Mouse (Mus musculus): ENCODE data around the gene Psma6. TPM values are rescaled to one million over a fixed set of nuclear protein-coding genes. Genes with fewer than 3 reads are reported as not detected.

Psma6 gene
- polyA plus RNA-seq, 1 experiment: 140 TPM

DNA sequence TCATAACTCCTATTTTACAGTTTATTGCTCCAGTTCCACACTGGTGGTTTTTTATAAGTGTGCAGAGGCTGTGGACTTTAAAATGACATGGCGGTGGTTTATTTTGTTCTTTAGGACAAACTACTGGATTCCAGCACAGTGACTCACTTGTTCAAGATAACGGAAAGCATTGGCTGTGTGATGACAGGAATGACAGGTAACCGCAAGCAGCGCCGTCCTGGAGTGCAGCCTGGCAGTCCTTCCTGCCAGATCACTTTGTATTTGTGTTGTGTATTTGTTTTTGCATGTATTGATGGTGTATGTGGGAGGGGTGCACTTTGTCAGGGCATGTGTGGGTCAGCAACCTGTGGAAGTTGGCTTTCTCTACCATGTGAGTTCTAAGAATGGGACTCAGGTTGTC lies 23.9 kb downstream of the Psma6 start:
- H3K4me1 ChIP-seq (ENCODE audit: control insufficient read depth, insufficient read depth, low read length): no peaks in the 10 kb centered on the region
- no peak for TF ChIP-seq POLR2A (IDR thresholded peaks at IDR 0.05; ENCODE audit: borderline replicate concordance, low read depth, low read length)
- no peak for TF ChIP-seq CTCF (IDR thresholded peaks at IDR 0.05; ENCODE audit: low read depth, low read length)
- H3K4me3 ChIP-seq (ENCODE audit: insufficient read depth, low read length): no peak overlapping the region
- no peak overlapping the region for H3K27ac ChIP-seq (ENCODE audit: insufficient read depth, low read depth, low read length)

DNA sequence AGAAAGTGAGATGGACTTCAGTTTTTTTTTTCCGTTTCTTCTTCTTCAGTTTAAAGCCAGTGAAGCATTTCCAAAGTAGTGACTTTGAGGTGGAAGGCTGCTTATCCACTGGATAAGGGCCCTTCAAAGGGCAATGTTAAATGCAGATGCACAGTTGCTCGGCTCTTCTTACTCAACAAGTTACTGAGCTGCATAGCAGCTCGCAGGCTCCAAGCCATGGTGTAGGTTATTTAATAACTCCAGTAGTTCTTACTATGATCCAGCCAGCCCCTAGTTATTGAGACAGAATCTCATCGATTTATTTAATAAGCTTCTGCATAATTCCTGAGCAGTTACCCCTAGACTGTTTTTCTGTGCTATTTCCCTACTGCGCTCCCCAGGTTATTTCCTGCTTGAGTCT lies 31.2 kb downstream of the Psma6 start:
- H3K4me3 ChIP-seq (ENCODE audit: insufficient read depth, low read length): no peak overlapping the region
- TF ChIP-seq CTCF (IDR thresholded peaks at IDR 0.05; ENCODE audit: low read depth, low read length): no peak
- no peak for TF ChIP-seq POLR2A (IDR thresholded peaks at IDR 0.05; ENCODE audit: borderline replicate concordance, low read depth, low read length)
- H3K27ac ChIP-seq (ENCODE audit: insufficient read depth, low read depth, low read length): 0 out of 2 replicates have a peak overlapping the region, but pooled peaks have one; percentile 4
- H3K4me1 ChIP-seq (ENCODE audit: control insufficient read depth, insufficient read depth, low read length): peaks cover 18% of the 10 kb centered on the region

DNA sequence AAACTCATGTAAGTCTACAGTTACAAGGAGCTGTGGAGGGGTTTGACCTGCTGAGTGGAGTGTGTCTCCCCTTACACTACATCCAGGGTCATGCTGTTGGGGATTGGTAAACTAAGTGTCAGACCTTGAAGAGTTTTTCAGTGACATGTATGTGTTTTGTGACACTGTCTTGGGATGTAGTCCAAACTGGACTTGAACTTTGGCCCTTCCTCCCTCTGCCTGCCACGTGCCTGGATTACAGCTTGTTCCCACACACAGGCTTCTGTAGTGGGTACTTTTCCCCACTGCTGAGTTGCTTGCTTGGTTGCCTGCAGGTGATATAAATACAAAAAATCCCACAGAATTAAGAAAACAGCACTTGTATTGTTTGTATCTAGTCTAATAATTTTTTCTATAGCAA lies 31.7 kb downstream of the Psma6 start:
- H3K4me1 ChIP-seq (ENCODE audit: control insufficient read depth, insufficient read depth, low read length): peaks cover 18% of the 10 kb centered on the region
- peak overlapping the region; percentile 4 for H3K27ac ChIP-seq (ENCODE audit: insufficient read depth, low read depth, low read length)
- TF ChIP-seq POLR2A (IDR thresholded peaks at IDR 0.05; ENCODE audit: borderline replicate concordance, low read depth, low read length): no peak
- no peak overlapping the region for H3K4me3 ChIP-seq (ENCODE audit: insufficient read depth, low read length)

DNA sequence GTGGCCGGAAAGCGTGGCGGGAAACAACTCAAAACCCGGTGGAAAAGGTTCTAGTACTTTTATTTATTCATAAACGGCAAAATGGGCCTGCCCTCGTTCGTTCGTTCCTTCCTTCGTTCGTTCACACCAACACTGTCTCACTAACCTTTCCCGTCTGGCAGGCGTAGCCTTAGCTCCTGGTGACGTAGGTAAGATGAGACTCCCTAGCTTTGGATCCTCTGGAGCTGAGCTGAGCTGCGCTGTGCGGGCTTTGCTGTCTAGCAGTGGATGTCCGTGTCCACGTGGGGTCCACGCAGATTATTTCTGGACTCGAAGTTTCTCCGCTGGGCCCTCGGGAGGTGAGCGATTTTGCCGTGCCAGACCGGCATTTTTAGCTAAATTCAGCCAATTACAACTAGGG lies 36.2 kb downstream of the Psma6 start:
- Histone ChIP-seq H3K4me3 (ENCODE audit: insufficient read depth, low read length) (no peak overlapping the region), H3K27ac (ENCODE audit: insufficient read depth, low read depth, low read length) (no peak overlapping the region), H3K4me1 (ENCODE audit: control insufficient read depth, insufficient read depth, low read length) (peaks cover 22% of the 10 kb centered on the region)
- TF ChIP-seq CTCF (IDR thresholded peaks at IDR 0.05; ENCODE audit: low read depth, low read length) (no peak), POLR2A (IDR thresholded peaks at IDR 0.05; ENCODE audit: borderline replicate concordance, low read depth, low read length) (no peak)

DNA sequence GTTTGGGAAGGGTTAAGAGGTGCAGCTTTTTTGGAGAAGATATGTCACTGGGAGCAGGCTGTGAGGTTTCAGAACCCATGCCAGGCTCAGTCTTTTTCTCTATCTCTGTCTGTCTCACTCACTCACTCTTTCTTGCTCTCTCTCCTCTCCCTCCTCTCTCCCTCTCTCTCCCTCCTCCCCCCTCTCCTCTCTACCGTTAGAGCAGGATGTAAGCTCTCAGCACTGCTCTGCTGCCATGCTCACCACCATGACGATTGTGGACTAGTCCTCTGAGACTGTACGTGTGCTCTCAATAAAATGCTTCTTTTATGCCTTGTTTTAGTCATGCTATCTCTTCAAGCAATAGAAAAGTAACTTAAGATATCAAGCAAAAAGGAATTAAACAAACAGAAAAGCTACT lies 38.0 kb downstream of the Psma6 start:
- no peak overlapping the region for H3K4me3 ChIP-seq (ENCODE audit: insufficient read depth, low read length)
- no peak overlapping the region for H3K27ac ChIP-seq (ENCODE audit: insufficient read depth, low read depth, low read length)
- TF ChIP-seq POLR2A (IDR thresholded peaks at IDR 0.05; ENCODE audit: borderline replicate concordance, low read depth, low read length) (no peak), CTCF (IDR thresholded peaks at IDR 0.05; ENCODE audit: low read depth, low read length) (no peak)
- peaks cover 9% of the 10 kb centered on the region for H3K4me1 ChIP-seq (ENCODE audit: control insufficient read depth, insufficient read depth, low read length)

DNA sequence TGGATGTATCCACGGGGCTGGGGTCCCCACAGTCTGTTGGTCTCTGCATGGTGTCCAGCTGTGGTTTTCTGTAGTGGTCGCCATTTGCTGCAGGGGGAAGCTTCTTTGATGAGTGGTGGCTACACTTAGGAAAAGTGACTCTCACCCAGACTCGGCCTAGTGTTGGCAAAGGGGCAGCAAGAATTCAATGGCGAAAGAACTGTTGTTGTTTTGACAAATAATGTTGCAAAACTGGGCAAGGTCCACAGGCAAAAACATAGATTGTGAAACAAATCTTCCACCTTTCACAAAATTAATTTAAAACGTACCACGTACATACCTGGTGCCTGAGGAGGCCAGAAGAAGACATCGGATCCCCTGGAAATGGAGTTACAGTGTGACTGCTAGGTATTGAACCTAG lies 42.3 kb downstream of the Psma6 start:
- Histone ChIP-seq H3K4me3 (ENCODE audit: insufficient read depth, low read length) (no peak overlapping the region), H3K4me1 (ENCODE audit: control insufficient read depth, insufficient read depth, low read length) (peaks cover 21% of the 10 kb centered on the region), H3K27ac (ENCODE audit: insufficient read depth, low read depth, low read length) (no peak overlapping the region)
- TF ChIP-seq CTCF (IDR thresholded peaks at IDR 0.05; ENCODE audit: low read depth, low read length) (no peak), POLR2A (IDR thresholded peaks at IDR 0.05; ENCODE audit: borderline replicate concordance, low read depth, low read length) (no peak)

DNA sequence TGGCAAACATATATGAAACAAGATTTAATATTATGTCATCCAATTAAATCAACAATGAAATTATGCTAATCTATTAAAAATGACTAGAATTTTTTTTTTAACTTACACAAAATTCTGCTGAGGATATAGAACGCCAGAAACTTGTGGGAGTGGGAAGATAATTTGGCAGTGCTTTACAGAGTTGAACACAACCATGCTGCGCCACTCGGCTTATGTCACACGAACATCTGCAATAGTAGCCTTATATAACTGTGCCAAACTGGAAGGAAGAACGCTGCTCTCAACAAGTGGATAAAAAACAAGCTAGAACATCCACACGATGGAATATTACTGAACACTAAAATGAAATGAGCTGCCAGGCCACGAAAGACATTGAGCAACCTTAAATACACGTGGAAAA lies 45.2 kb downstream of the Psma6 start:
- no peak overlapping the region for H3K4me3 ChIP-seq (ENCODE audit: insufficient read depth, low read length)
- TF ChIP-seq CTCF (IDR thresholded peaks at IDR 0.05; ENCODE audit: low read depth, low read length) (no peak), POLR2A (IDR thresholded peaks at IDR 0.05; ENCODE audit: borderline replicate concordance, low read depth, low read length) (no peak)
- peaks cover 24% of the 10 kb centered on the region for H3K4me1 ChIP-seq (ENCODE audit: control insufficient read depth, insufficient read depth, low read length)
- no peak overlapping the region for H3K27ac ChIP-seq (ENCODE audit: insufficient read depth, low read depth, low read length)

DNA sequence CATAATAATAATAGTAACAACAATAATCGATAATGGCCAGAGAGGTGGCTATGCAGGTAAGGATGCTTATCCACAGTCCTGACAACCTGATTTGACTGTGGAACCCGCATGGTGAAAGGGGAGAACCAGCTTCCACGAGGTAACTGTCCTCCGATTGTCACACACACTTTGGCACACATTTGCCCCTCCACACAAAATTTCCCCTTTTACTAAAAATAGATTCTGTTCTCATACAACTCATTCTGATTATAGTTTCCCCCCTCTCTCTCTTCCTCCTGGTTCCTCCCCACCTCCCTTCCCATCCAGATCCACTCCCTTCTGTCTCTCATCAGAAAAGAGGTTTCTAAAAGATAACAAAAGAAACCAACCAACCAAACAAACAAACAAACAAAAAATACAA lies 45.9 kb downstream of the Psma6 start:
- Histone ChIP-seq H3K4me1 (ENCODE audit: control insufficient read depth, insufficient read depth, low read length) (peaks cover 28% of the 10 kb centered on the region), H3K27ac (ENCODE audit: insufficient read depth, low read depth, low read length) (no peak overlapping the region), H3K4me3 (ENCODE audit: insufficient read depth, low read length) (no peak overlapping the region)
- TF ChIP-seq CTCF (IDR thresholded peaks at IDR 0.05; ENCODE audit: low read depth, low read length) (no peak), POLR2A (IDR thresholded peaks at IDR 0.05; ENCODE audit: borderline replicate concordance, low read depth, low read length) (no peak)

DNA sequence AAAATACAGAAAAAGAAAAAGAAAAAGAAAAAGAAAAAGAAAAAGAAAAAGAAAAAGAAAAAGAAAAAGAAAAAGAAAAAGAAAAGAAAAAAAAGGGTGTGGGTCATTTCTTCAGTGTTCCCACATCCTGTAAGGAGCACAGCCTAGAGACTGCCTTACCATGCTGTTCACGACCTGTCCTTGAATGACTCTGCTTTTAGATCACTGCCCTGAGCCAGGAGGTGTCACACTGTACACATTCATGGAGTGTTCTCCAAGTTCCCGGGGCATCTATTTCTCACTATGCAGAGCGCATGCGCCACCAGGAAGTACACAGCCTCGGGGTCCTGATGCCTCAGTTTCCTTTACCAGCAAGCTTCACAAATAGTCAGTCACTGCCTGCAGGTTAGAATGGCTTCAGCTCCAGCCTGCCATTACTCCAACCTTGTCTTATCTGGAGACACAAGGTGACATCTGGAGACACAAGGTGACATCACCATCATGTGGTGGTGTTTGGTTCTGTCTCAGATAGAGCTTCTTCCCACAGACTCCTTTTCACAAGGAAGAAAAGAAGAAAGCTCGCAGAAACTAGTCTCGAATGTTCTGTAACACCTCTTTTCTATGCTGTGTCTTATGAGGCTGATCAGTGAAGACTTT lies 48.4 kb downstream of the Psma6 start:
- Histone ChIP-seq H3K4me1 (ENCODE audit: control insufficient read depth, insufficient read depth, low read length) (peaks cover 35% of the 10 kb centered on the region), H3K4me3 (ENCODE audit: insufficient read depth, low read length) (no peak overlapping the region), H3K27ac (ENCODE audit: insufficient read depth, low read depth, low read length) (no peak overlapping the region)
- no peak for TF ChIP-seq POLR2A (IDR thresholded peaks at IDR 0.05; ENCODE audit: borderline replicate concordance, low read depth, low read length)
- TF ChIP-seq CTCF (IDR thresholded peaks at IDR 0.05; ENCODE audit: low read depth, low read length): no peak

DNA sequence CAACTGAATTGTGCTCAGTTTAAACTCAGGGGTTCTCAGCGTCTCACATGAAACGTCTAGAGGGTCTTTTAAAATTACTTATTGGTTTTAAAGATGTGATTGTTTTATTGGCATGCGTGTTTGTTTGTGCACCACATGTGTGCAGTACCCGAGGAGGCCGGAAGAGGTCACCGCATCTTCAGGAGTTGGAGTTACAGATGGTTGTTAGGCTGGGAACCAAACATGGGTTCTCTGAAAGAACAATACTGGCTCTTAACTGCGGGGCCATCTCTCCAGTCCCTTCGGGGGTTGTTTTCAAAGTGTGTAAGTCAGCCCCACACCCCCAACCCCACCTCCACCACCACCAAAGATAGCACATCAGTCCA lies 48.9 kb downstream of the Psma6 start:
- H3K4me3 ChIP-seq (ENCODE audit: insufficient read depth, low read length): no peak overlapping the region
- no peak overlapping the region for H3K27ac ChIP-seq (ENCODE audit: insufficient read depth, low read depth, low read length)
- peaks cover 38% of the 10 kb centered on the region for H3K4me1 ChIP-seq (ENCODE audit: control insufficient read depth, insufficient read depth, low read length)
- TF ChIP-seq POLR2A (IDR thresholded peaks at IDR 0.05; ENCODE audit: borderline replicate concordance, low read depth, low read length): no peak
- TF ChIP-seq CTCF (IDR thresholded peaks at IDR 0.05; ENCODE audit: low read depth, low read length): 0 out of 2 replicates have a peak, but pooled peaks have one; percentile 21
